18 mouse cellular contexts compared by ENCODE assay signal in genomic region chr12:68618337-68618736, GRCm38 (mm10).
DNase-seq lines count a peak whose midpoint lies in the region; ATAC-seq lines count a peak whose summit lies in the region.
"Had no signal": no experiment of that assay in that cellular context is flagged by ENCODE, and none has a peak within 500 bp of the region (broad histone marks: within the 10 kb centered on the region; RNA-seq: fewer than 3 reads in every experiment).

No protein-coding gene starts in this region.

- no peak for DNase-seq in frontal cortex, postnatal 36 days (ENCODE audit: low spot score in 2 of 2)
- DNase-seq in right cerebral cortex, adult 18-20 months: peak; percentile 13
- no peak for DNase-seq in right cerebral cortex, postnatal 4 days
- peak; percentile 55 for DNase-seq in telencephalon, adult 2 months (ENCODE audit: low read depth, low spot score)
- DNase-seq in ovary, postnatal 36 days (ENCODE audit: low spot score): no peak
- DNase-seq: adrenal gland, adult 2 months; adrenal gland, postnatal 10 days; adrenal gland, postnatal 25 days; cerebellum, adult 11 months; cerebellum, adult 18-20 months; cerebellum, adult 8-10 months; cerebellum, adult 9-11 months; cerebellum, postnatal 14 days; cerebellum, postnatal 36 days; embryo, embryonic 11 days had no signal

- peak; percentile 92 for ATAC-seq in frontal cortex, adult (ENCODE audit: low TSS enrichment)
- ATAC-seq: forebrain, embryonic 14.5 days; forebrain, embryonic 16.5 days had no signal

Comparison
In these comparisons a context has a peak if more than half of its experiments do, and no peak if none do; other contexts are left out.
1. DNase-seq: peak in right cerebral cortex, adult 18-20 months (single experiment) and telencephalon, adult 2 months (single experiment); none in frontal cortex, postnatal 36 days (0 of 2), right cerebral cortex, postnatal 4 days (single experiment) and ovary, postnatal 36 days (single experiment).